Mouse (Mus musculus): ENCODE data around the gene Rho. TPM values are rescaled to one million over a fixed set of nuclear protein-coding genes. Genes with fewer than 3 reads are reported as not detected.
A peak's percentile ranks its signal among the peaks of the same experiment; 100 is the strongest.

Gene Rho
- polyA plus RNA-seq, 1 experiment from 2014 or later, result 0.17 TPM

DNA sequence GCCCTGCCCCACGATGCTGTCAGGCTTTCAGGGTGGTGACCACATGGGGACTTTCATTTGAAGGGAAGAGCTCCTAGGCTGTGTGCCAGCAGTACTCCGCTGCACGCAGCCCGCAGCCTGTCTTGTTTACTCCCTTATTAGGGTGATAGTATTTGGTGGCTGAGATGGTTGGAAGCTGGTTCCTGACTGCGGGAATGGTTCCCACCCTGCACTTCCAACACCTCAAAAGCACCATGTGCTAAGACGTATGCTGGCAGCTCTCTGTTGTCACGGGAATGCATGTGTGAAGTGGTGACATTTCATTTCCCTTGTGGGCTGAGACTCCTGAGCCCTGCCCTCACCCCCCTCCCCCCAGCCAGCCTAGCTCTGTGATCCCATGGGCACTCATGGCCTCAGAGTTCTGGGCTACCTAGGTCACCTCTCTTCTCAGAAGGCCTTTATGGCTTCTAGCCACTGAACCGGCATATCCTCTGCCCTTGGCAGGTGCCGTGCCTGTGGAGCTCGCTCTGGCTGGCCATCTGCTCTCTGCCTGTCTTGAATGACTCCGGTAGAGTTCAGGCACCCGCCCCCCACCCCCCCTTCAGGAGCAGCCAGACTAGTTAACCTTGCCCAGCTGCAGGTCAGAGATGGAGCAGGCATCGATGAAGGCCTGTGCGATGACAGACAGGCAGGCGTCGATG, 25.5 kb downstream of the Rho start:
- no peaks in the 10 kb centered on the region for H3K9me3 ChIP-seq
- peaks cover 32% of the 10 kb centered on the region for H3K4me1 ChIP-seq
- 30% methylated on average over 16 of the region's 16 CpGs for WGBS
- H3K36me3 ChIP-seq, result no peaks in the 10 kb centered on the region
- H3K27me3 ChIP-seq, result no peaks in the 10 kb centered on the region
- H3K4me2 ChIP-seq (replicated peaks), result 0 out of 2 replicates have a peak overlapping the region, but pooled peaks have one; percentile 3
- H3K27ac ChIP-seq, result peak overlapping the region; percentile 66
- H3K4me3 ChIP-seq, result no peak overlapping the region
- peak overlapping the region; percentile 30; the same call in 1 of the 2 replicates for H3K9ac ChIP-seq
- no peak for ATAC-seq (ENCODE audit: insufficient number of reproducible peaks, insufficient read depth, low FRiP score, low TSS enrichment)

DNA sequence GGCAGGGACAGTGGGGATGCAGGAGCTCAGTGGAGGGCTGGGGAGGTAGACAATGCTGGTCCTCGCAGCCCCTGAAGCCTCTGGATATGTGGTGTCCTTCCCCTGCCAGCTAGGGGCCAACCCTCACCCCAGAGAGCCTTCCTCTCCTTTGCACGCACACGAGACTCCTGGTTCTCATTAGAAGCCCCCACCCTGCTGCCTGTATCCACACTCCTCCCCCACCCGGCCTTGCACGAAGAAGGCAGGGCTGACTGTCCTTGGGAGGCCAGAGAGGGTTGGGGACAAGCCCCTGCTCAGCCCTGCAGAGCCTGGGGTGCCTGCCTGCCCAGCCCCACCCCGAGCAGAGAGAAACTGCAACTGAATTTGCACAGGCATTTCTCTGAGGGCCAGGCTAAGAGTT, 26.1 kb downstream of the Rho start:
- WGBS, result 22% methylated on average over 6 of the region's 6 CpGs
- peak; percentile 44; the same call in 1 of the 2 replicates for ATAC-seq (ENCODE audit: insufficient number of reproducible peaks, insufficient read depth, low FRiP score, low TSS enrichment)
- Histone ChIP-seq H3K4me1 (peaks cover 32% of the 10 kb centered on the region), H3K9me3 (no peaks in the 10 kb centered on the region), H3K9ac (peak overlapping the region; percentile 30; the same call in 1 of the 2 replicates), H3K27me3 (no peaks in the 10 kb centered on the region), H3K4me3 (no peak overlapping the region), H3K27ac (peak overlapping the region; percentile 66), H3K36me3 (no peaks in the 10 kb centered on the region), H3K4me2 (replicated peaks) (0 out of 2 replicates have a peak overlapping the region, but pooled peaks have one; percentile 3)

DNA sequence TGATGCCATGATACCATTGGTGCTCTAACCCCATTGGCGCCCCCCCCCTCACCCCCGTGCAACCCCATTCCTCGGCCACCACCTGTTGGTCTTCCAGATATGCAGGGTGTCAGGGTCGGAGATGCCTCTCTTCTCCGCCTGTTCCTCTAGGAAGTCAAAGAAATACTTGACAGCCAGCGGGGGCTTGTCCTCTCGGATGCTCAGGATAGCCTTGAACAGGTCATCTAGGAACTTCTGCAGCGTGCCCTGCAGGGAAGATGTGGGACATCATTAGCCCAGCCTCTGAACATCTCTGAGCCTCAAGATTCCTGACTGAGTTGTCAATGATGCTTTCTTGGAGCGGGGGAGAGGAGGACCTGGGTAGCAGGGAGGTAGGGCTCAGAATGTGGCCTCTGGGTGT, 26.9 kb downstream of the Rho start:
- no peaks in the 10 kb centered on the region for H3K27me3 ChIP-seq
- H3K9me3 ChIP-seq, result no peaks in the 10 kb centered on the region
- H3K4me3 ChIP-seq, result no peak overlapping the region
- 83% methylated on average over 9 of the region's 9 CpGs for WGBS
- H3K36me3 ChIP-seq, result no peaks in the 10 kb centered on the region
- no peak for ATAC-seq (ENCODE audit: insufficient number of reproducible peaks, insufficient read depth, low FRiP score, low TSS enrichment)
- H3K4me1 ChIP-seq, result peaks cover 32% of the 10 kb centered on the region
- peak overlapping the region; percentile 66; the same call in 1 of the 2 replicates for H3K27ac ChIP-seq
- no peak overlapping the region for H3K4me2 ChIP-seq (replicated peaks)
- H3K9ac ChIP-seq, result no peak overlapping the region

DNA sequence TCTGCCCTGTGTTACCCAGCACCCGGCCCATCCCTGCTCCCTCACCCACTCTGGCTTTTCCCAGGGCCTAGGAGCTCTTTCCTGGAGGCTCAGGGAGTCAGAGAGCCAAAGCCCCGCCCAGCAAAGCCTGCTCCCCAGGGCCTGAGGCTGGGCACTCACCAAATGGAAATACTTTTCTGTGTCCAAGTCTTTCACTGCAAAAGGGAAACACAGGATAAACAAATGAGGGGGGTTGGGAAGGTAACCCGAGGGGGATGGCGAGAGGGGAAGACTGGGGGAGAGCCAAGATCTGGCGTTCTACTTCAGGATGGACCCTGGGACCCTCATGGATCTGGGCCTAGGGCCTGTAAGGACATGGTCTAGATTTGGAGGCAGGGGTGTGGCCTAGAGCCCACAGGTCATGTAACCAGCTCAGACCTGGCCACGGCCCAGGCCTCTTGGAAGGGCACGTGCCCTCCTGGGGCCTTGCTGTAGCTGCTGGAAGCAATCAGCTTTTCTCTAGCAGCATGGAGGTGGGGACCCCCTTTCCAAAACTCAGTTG, 27.7 kb downstream of the Rho start:
- Histone ChIP-seq H3K9me3 (no peaks in the 10 kb centered on the region), H3K27me3 (no peaks in the 10 kb centered on the region), H3K4me1 (peaks cover 32% of the 10 kb centered on the region), H3K4me2 (replicated peaks) (no peak overlapping the region), H3K27ac (0 out of 2 replicates have a peak overlapping the region, but pooled peaks have one; percentile 32), H3K4me3 (no peak overlapping the region), H3K36me3 (no peaks in the 10 kb centered on the region), H3K9ac (no peak overlapping the region)
- WGBS, result 57% methylated on average over 7 of the region's 7 CpGs
- no peak for ATAC-seq (ENCODE audit: insufficient number of reproducible peaks, insufficient read depth, low FRiP score, low TSS enrichment)

DNA sequence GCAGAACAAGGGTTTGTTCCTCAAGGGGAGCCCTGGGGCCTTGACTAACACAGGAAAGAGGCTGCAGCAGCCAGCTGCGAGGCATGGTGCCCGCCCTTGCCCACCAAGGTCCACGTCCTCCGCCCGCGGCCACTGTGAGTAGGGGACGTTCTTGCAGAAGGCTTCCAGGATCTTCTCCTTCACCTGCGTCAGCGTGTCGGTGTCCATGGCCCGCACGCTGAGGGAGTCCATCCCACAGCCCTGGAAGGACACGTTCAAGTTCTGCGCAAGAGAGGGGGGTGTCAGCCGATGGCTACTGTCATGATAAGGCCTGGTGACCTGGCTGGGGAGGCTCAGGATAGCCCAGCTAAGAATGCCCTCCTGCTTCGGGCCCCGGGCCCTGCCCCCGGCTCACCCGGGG, 28.8 kb downstream of the Rho start:
- no peak for ATAC-seq (ENCODE audit: insufficient number of reproducible peaks, insufficient read depth, low FRiP score, low TSS enrichment)
- Histone ChIP-seq H3K27ac (no peak overlapping the region), H3K9me3 (no peaks in the 10 kb centered on the region), H3K36me3 (no peaks in the 10 kb centered on the region), H3K27me3 (no peaks in the 10 kb centered on the region), H3K4me3 (no peak overlapping the region), H3K9ac (no peak overlapping the region), H3K4me1 (peaks cover 32% of the 10 kb centered on the region), H3K4me2 (replicated peaks) (no peak overlapping the region)
- 93% methylated on average over 19 of the region's 19 CpGs for WGBS

DNA sequence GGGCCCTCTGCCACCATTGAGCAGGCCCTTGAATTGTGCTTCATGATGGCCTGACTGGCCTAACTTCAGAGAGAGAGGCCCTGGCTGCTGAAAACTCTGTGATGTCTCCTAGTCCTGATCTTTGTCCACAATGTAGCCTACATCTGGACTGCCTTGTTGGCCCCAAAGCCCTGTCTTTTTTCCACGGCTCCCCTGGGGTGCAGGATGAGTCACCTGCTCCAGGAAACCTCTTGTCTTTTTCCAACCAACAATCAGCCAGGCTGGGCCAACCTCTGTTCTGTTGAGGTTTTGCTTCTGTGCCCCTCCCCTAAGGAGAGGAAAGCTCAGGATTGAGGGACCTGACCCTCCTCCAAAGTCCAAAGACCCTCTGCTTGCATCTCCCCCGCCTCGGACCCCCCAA, 30.2 kb downstream of the Rho start:
- H3K27ac ChIP-seq, result no peak overlapping the region
- H3K9ac ChIP-seq, result no peak overlapping the region
- 93% methylated on average over 3 of the region's 3 CpGs for WGBS
- H3K36me3 ChIP-seq, result no peaks in the 10 kb centered on the region
- no peak overlapping the region for H3K4me3 ChIP-seq
- ATAC-seq (ENCODE audit: insufficient number of reproducible peaks, insufficient read depth, low FRiP score, low TSS enrichment), result no peak
- peaks cover 28% of the 10 kb centered on the region for H3K4me1 ChIP-seq
- H3K9me3 ChIP-seq, result no peaks in the 10 kb centered on the region
- H3K4me2 ChIP-seq (replicated peaks), result no peak overlapping the region
- H3K27me3 ChIP-seq, result no peaks in the 10 kb centered on the region

DNA sequence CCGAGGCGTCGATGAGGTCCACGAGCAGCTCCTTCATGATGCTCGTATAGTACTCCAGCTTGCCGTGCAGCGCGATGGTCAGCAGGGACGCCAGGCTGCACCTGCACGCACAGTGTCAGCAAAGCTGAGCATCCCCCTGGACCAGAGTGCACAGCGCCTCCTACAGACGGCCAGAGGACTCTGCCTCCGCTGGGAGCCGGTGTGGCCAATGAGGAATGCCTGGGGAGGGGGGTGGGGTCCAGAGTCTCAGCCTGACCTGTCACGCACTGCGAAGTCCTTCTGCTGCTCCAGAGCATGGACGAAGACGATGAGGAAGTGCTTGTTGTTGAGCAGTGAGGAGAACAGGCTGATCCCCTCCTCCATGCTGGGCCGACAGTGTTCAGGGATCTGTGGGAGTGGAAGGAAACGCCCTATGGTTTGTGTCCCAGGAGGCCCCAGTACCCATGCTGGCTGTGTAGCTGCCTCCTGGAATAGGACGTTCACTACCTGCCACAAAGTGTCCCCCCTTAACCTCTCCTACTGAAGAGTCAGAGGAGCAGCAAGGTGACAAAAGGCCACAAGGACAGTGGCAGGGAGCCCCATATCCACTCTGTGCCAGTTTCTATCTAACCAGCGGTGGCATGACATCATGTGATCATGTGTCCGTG, 31.0 kb downstream of the Rho start:
- no peaks in the 10 kb centered on the region for H3K36me3 ChIP-seq
- ATAC-seq (ENCODE audit: insufficient number of reproducible peaks, insufficient read depth, low FRiP score, low TSS enrichment), result no peak
- H3K27ac ChIP-seq, result no peak overlapping the region
- 38% methylated on average over 23 of the region's 23 CpGs for WGBS
- H3K4me2 ChIP-seq (replicated peaks), result no peak overlapping the region
- H3K4me1 ChIP-seq, result peaks cover 20% of the 10 kb centered on the region
- H3K27me3 ChIP-seq, result no peaks in the 10 kb centered on the region
- H3K4me3 ChIP-seq, result no peak overlapping the region
- H3K9me3 ChIP-seq, result no peaks in the 10 kb centered on the region
- no peak overlapping the region for H3K9ac ChIP-seq

DNA sequence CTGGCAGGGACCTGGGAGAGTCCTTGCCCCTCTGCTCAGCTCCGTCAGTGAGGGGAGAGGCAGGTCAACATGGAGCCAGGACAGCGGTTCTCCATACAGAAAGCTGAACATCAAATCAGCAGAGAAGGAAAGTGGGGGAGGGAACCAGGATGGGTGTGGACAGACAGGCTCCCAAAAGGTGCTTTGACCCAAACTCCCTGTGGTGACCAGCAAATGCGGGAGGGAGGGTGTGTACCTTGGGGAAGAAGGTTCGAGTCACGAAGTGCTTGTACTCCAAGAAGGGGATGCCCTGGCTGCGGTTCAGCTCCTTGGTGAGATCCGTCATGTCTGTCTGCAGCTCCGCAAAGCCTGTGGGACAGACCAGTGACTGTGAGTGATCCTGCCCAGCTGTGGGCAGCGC, 32.1 kb downstream of the Rho start:
- H3K36me3 ChIP-seq, result no peaks in the 10 kb centered on the region
- no peak for ATAC-seq (ENCODE audit: insufficient number of reproducible peaks, insufficient read depth, low FRiP score, low TSS enrichment)
- no peaks in the 10 kb centered on the region for H3K27me3 ChIP-seq
- H3K4me1 ChIP-seq, result peaks cover 14% of the 10 kb centered on the region
- H3K9me3 ChIP-seq, result no peaks in the 10 kb centered on the region
- H3K9ac ChIP-seq, result no peak overlapping the region
- H3K4me2 ChIP-seq (replicated peaks), result no peak overlapping the region
- WGBS, result 73% methylated on average over 9 of the region's 9 CpGs
- H3K27ac ChIP-seq, result no peak overlapping the region
- H3K4me3 ChIP-seq, result no peak overlapping the region

DNA sequence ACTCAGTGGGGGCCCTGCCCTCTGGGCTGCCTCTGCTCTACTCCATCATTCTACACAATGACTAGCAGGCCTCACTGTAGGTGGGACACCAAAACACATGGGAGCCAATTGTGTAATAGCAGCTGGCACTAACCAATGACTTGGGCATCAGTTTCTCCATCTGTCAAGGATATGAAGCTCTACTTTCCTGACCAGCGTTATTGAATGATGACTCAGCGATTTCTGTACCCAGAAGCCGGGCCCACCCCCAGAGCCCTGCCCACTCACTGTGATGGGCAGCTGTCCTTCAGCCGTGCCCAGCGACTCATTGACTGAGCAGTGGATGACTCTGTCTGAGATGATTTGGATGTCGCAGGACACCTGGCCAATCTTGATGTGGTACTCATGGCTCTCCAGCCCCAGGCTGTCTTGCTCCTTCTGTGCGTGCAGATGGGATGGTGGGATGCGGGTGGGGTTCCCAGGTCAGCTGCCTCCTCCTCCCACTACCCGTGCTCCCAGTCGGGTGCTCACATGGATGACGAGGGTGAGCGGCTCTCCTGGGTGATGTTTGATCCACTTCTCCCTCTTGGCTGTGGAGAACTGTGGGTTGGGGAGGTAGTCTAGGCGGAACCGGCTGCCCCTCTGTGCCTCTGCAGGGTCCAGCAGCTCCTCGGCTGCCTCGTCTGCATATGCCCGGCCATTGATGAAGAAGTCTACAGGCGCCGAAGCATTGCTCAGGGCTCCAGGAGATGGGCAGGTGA, 34.8 kb downstream of the Rho start:
- H3K4me3 ChIP-seq, result no peak overlapping the region
- no peaks in the 10 kb centered on the region for H3K9me3 ChIP-seq
- H3K4me1 ChIP-seq, result peaks cover 16% of the 10 kb centered on the region
- no peak overlapping the region for H3K4me2 ChIP-seq (replicated peaks)
- 90% methylated on average over 19 of the region's 19 CpGs for WGBS
- no peak overlapping the region for H3K27ac ChIP-seq
- H3K27me3 ChIP-seq, result no peaks in the 10 kb centered on the region
- H3K36me3 ChIP-seq, result no peaks in the 10 kb centered on the region
- no peak for ATAC-seq (ENCODE audit: insufficient number of reproducible peaks, insufficient read depth, low FRiP score, low TSS enrichment)
- H3K9ac ChIP-seq, result no peak overlapping the region

DNA sequence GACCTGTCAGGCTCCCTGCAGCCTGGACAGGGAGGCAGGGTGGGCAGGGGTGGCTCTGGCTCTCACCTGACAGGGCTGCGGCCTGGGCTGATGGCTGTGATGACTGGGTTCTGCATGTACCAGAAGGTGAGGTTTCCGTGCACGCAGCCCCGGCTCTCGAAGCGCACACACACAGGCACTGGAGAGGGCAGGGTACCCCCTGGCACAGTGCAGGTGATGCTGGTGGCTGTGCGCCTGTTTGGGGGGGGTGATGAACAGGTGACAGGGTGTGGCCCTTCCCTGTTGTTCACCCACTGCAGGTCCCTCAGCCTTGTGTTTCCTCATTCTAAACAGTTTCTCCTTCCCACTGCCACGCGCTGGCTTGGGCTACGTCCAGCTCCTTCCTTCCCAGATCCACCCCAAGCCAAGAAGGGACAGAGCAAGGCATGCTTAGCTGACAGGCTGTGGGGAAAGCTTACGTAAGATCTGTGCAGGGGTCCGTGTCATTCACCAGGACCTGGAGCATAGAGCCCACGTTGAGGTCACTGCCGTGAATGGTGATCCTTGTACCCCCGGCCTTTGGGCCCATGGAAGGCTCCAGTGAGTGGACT, 35.8 kb downstream of the Rho start:
- H3K9me3 ChIP-seq, result no peaks in the 10 kb centered on the region
- H3K4me1 ChIP-seq, result peaks cover 24% of the 10 kb centered on the region
- H3K4me2 ChIP-seq (replicated peaks), result no peak overlapping the region
- no peaks in the 10 kb centered on the region for H3K36me3 ChIP-seq
- H3K27ac ChIP-seq, result no peak overlapping the region
- no peak for ATAC-seq (ENCODE audit: insufficient number of reproducible peaks, insufficient read depth, low FRiP score, low TSS enrichment)
- WGBS, result 88% methylated on average over 15 of the region's 15 CpGs
- H3K27me3 ChIP-seq, result no peaks in the 10 kb centered on the region
- no peak overlapping the region for H3K9ac ChIP-seq
- H3K4me3 ChIP-seq, result no peak overlapping the region

DNA sequence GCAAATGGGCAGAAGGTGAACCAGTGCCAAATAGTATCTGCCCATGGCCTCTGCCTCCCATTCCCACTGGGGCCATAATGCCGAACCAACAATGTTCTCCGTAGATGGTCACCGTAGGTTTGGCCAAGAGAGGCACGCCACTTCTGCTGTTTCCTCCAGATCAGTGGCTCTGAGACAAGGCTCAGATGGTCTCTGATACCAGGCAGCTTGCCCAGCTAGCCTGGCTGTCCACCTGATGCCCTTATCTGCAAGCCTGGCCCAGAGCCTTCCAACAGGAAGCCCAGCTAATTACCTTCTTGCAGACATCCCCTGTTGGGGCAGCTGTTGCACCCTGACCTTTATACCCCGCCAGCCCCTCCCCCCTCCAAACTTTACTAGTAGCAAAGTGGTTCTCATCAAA, 36.5 kb downstream of the Rho start:
- H3K27ac ChIP-seq, result no peak overlapping the region
- H3K36me3 ChIP-seq, result no peaks in the 10 kb centered on the region
- 76% methylated on average over 5 of the region's 5 CpGs for WGBS
- no peak overlapping the region for H3K4me3 ChIP-seq
- no peaks in the 10 kb centered on the region for H3K9me3 ChIP-seq
- H3K4me2 ChIP-seq (replicated peaks), result no peak overlapping the region
- no peaks in the 10 kb centered on the region for H3K27me3 ChIP-seq
- no peak for ATAC-seq (ENCODE audit: insufficient number of reproducible peaks, insufficient read depth, low FRiP score, low TSS enrichment)
- H3K4me1 ChIP-seq, result peaks cover 24% of the 10 kb centered on the region
- no peak overlapping the region for H3K9ac ChIP-seq

All from embryonic facial prominence, embryonic 12.5 days (tissue).